Mouse (Mus musculus): Measurements from ENCODE around the gene Elavl2.

Elavl2 gene

DNA sequence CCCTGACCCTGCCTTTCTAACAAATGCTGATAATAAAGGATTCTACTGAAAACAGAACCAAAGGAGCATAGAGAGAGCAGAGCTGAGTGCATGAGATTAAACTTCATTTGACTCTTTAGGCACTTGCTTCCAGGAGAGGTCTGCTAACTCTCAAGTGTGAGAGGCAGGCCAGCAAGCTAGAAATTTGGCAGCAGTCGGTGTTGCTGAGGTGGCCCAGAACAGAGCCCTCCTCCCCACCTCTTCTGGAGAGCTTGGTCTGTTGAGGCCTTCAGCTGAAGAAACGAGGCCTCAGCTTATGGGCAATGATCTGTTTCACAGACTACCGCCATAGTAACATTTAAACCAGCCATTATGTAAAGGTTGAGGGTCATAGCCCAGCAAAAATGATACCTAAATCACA, 186.7 kb downstream of the Elavl2 start:
- no peak for DNase-seq (ENCODE audit: extremely low spot score, low spot score)

DNA sequence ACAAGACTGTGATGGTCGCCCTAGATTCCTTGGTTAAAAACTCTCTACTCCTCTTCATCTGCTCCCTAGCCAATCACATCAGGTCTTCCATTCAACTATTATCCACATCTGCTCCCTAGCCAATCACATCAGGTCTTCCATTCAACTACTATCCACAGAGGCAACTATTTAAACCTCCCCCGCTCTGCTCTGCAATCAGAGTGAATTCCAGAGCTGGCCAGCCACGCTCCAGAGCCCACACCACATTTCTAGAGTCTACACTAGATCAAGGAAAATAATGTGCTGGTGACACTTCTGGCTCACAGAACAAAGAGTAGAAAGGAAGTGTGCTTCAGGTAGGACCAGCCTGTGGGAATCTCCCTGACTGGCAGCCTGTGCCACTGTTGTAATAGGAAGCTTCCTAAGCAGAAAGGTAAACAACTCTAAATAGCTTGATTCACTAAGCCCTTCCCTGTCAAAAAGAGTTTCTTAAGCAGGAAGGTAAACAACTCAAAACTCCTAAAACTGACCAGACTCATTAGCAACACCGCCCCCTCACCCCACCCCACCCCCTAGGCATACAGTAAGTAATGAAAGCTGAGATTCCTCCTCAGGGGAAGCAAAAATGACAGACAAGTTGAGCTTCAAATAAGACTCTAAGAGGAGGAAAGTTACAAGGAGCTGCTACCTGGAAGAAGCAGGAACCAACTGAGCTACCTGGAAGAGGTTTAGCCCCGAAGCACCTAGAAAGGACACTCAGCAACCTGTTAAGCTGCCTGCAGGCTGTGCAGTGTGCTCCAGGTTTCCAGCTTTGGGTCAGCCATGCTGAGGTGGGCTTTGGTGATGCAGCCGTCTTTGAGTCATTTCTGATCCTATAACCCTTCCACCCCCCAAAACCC, 191.9 kb downstream of the Elavl2 start:
- no peak for DNase-seq (ENCODE audit: extremely low spot score, low spot score)

Data from neural tube, embryonic 10.5 days (tissue).